Mouse (Mus musculus): ENCODE measurements at regions not wholly inside any gene's neighbourhood (a gene's known extent, or its start where the extent isn't known, plus 50 kb on each side); places are given as distances from the start of the nearest gene placed in this dataset.

DNA sequence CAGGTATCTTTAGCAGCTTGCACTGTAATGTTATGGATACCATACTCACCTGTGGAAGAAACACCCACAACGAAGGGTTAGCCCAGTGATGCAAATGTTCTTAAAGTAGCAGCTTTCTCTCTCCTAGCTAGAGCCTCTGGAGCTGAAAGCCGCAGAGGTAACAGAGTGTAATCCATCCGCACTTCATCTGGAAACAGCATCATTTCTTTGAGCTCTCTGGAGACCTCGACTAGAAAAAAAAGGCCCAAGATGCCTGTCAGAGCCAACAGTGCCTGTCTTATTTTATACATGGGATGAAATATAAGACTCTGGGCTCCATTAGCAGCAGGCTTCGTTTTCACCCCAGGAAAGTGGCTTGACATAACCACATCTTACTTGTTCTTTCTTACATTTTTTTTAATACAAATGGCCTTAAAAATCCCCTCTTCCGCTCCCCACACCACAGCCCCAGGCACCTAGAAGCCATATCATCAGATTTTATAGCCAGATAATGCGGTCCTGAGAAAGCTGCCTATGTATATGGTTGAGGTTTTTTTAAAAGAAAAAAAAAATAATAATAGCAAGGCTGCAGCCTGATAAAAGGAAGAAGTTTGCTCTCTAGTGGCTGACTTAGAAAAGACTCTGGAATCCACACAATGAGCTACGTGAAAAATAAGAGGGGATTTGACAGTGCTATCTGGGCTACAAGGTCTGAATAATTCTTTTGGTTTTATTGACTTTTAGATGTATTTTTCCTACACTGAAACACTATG, 179.3 kb upstream of the Akirin2 start:
- DNase-seq = no peak

DNA sequence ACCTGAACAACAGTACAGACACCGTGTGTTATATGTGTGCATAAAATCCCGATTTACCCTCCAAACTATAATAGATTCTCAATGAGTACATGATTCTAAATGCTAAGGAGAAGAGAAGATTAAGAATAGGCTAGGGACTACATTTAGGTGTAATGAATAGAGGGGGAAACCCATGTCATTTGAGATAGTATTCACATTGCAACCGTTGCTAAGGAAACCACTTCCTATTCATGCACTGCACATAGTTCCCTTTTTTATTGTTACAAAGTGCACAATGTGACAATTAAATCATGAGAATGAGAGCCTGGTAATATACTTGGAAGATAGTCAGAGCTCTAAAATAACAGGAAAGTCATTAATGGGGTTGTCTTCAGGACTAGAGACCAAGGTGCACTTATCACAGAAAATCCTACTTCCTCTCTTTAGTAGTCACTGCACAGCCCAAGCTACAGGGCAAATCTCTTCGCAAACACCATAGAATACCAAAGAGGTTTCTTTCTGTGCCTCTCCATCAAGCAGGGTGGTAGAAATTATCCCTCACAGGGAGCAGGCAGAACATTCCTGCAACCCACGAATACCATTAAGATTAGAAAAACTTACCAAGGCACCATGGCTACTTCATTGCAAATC, 164.3 kb upstream of the Akirin2 start:
- no peak for DNase-seq

DNA sequence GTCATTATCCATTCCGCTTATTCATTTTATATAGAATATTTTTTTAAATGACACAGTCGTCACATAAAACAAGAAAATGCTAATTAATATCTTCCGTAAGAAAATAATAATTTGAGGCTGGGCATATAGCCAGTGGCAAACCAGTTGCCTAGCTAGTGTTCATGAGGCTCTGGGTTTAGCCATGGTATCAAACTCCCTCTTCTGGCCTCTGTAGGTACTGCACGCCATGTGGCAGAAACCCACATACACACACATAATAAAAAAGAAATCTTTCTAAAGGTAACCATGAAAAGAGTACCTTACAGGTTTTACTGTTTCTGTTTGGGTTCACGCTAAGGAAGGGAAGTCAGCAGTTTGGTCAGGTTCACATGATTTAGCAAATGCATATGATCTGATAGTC, 159.2 kb upstream of the Akirin2 start:
- DNase-seq = peak; percentile 8

DNA sequence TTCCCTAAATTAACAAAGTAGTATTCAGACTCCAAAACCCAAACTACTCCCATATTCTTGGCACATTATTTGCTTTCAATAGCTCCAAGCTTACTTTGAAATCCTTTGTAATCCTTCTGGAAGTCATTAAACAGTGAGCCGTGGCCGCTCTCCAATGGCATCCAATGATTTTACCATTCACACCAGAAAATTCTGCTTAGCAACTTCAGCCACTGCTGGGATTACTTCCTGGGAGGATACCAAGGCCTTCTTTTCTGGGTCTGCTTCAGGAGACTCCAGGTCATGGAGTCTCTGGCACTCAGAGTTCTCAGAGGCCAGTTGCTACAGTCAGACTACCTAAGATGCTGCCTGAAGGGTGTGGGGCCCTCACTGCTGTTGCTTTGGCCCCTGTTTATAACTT, 147.7 kb upstream of the Akirin2 start:
- no peak for DNase-seq

DNA sequence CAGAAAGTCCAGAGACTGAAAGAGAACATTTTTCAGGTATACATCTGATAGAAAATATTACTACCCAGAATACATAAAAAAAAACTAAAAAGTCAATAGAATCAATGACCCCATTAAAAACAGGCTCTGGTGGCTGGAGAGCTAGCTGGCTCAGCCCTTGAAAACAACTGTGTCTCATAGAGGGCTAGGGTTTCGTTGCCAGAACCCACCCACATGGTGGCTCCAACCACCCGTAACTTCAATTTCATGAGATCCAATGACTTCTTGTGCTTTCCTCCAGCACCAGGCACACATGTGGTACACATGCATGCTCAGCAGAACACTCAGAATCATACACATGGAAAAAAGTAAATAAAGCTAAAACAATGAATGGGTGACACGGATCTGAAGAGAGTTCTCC, 143.6 kb upstream of the Akirin2 start:
- DNase-seq = no peak

DNA sequence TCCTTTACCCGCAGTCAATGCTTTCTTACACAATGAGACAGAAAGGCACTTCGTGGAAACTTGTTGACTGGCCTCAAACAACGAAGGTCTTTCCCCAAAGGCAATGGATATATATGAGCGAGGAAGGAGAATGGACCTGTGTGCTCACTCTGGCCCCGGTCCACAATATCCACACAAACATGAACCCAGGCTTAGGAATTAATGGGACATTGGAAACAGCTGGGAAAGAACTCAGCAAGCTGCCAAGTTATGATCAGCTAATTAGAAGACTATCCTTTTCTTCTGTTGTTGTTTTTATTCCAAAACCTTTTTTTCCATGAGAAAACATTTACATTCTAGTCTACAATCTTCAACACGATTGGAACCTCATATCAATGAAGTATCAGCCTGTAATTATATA, 129.8 kb upstream of the Akirin2 start:
- no peak for DNase-seq

DNA sequence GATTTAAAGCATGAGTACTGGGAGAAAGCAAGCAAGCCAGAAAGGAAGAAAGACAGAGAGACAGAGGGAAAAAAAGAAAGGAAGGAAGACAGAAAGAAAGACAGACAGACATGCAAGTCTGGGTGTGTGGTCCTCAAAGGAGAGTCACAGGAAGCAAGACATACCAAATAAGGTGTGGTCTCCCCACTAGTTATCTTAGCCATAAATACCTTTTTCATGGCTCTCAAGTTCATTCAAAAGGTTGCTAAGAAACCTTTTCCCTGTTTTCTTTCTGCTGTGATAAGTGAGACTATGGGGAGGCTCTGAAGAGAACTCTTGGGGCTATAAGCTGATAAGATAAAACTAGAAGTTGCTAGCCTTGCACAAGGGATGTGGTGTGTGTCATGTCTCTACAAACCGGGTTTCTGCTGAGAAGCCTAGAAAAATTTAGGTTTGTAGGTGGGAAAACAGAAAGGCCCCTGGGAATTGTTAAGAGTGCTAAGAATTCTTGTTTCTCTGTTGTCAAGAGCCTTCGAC, 126.5 kb upstream of the Akirin2 start:
- no peak for DNase-seq

DNA sequence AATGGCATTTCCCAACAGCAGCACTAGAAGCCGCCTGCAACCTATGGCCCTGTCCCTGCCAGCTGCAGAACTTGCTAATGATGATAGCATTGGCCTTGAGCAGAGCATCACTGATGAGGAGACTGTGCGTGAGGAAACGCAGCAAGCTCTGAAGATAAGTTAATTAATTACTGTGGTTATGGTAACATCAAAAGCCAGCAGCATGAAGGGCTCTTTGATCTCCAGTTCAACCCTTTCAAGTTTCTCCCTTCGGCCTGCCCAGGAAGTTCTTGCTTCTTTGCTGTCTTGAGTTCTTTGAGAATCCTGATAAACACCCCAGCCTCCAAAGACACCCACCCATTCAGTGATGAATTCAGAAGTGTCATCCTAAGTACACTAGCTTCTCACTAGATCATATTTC, 121.7 kb upstream of the Akirin2 start:
- no peak for DNase-seq

DNA sequence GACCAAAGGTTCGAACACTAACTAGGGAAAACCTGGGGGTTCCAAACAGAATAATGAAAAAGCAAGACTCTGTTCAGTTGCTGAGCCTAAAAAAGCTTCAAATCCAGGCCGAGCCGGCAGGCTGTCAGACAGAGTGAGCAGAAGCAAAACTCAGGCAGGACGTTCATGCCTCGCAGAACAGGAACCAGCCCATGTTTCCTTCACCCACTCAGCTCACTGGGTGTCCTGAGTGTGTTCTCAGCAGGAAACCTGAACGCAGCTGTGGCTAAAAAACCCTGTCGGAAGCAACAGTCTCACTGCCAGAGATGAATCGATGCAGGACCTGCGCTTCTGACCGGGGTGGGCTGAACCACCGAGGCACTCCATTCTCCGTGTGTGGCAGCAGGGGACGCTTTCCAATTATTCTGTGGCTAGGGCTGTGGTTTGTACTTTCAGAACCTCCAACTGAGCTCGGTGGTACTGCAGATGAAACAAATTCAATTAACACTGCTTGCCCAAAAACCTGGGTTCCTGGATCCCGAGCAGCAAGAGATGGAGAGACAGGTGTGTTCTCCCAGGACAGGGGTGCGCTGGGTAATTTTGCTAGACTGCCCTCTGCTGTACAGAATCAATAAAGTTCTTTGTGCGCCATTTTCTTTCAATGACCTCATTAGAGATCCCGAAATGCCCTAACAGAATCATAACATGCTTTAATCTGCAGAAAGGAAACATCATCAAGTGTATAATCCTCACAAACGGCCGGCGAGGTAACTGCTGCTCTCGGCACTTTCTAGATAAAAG, 121.1 kb upstream of the Akirin2 start:
- no peak for DNase-seq

DNA sequence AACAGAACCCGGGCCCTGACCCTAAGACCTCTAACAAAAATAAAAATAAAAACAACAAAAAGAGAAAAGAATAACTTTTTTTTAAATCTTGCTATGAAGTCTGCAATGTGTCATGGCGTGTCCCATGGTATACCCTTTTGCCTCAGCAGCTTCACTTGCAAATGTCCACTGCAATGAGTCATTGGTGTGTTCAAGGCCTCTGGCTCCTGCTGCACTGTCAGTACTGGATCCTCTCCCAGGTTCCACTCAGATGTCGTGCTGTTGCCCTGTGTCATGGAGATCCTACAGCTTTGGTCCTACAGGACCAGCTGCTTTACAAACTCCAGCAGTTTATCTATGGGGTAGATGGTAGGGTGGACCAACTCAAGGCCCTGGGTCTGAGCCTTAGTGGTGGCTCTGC, 113.4 kb upstream of the Akirin2 start:
- no peak for DNase-seq

DNA sequence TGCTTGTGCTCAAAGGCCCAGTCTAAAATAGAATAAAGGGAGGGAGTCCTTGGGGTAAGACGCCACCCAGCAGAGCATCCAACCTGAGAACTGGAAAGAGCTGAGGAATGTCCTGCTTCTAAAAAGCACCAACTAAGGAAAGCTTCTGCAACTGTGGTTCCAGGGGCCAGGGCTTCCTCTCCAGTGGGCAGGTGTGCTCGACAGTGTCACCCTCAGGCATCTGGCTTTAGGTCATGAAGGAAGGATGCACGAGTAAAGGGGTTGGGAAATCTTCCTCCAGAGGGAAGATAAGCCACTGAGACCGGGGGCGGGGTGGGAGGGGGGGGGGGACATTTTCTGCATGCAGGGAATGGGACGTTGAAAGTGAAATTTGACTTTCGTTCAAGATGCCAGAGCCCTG, 101.2 kb upstream of the Akirin2 start:
- no peak for DNase-seq

DNA sequence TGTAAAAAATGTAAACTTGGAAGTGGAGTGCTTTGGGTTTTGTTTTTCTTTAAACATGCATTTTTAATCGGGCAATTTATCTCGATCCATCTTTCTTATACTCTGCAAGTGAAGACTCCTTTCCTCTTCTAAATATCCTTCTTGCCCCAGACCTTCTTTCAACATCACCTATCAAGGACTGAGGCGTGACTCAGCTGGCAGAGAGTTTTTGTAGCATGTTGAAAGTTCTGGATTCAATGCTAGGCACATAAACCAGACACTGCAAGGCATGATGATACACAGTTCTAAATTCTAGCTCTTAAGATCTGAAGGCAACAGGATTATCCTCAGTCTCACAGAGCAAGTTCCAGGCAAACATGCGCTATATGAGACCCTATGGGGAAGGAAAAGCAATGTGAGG, 88.1 kb upstream of the Akirin2 start:
- no peak for DNase-seq

DNA sequence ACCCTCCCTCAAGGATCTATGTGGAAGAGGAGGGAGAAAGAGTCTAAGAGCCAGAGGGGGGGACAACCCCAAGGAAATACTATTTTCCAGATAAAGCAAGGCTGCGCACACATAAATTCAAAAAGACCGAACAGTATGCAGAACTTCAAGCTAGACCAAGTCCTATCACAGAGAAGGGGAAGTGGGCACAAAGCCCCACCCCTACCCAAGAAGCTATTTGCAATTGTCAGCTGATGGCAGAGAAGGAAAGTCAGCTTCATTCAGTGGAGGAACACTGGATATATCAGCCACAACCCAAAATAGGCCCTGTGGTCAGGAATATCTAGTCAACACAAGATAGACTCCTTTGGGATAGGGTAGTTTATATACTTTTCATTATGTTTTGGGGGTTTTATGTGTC, 84.9 kb upstream of the Akirin2 start:
- no peak for DNase-seq

DNA sequence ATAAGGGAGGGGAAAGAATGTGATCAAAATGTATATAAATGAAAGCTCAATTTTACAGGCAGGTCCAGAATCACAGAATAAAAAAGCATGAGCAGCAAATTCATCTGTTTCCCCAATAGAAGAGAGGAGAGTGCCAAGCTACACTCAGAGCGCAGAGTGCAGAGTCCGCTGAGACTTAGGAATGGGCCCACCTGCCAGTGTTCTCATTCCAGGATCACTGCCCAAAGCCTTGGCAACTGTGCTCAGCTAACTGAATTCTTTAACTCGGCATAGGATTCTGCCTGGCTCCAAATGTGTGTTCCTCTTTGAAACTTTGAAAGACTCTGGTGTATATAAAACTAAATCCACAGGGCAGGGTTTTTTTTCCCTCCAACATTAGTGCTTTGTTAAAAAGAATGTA, 84.4 kb upstream of the Akirin2 start:
- DNase-seq = no peak

DNA sequence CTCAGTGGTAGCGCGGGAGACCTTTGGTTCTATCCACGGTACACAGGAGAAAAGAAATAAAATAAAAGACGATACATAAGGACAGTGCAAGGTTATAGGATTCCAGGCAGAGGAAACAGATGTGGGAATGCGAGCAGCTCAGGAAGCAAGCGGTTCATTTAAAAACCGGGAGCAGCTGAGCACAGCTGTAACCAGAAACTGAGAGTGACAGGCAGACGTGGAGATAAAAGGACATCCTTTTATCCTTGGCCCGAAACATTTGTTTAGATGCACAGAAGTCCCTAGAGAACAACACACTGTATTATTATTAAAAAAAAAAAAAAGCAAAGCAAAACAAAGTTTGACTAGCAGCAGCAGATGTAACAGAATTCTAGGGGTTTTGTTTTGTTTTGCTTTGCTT, 82.6 kb upstream of the Akirin2 start:
- no peak for DNase-seq

DNA sequence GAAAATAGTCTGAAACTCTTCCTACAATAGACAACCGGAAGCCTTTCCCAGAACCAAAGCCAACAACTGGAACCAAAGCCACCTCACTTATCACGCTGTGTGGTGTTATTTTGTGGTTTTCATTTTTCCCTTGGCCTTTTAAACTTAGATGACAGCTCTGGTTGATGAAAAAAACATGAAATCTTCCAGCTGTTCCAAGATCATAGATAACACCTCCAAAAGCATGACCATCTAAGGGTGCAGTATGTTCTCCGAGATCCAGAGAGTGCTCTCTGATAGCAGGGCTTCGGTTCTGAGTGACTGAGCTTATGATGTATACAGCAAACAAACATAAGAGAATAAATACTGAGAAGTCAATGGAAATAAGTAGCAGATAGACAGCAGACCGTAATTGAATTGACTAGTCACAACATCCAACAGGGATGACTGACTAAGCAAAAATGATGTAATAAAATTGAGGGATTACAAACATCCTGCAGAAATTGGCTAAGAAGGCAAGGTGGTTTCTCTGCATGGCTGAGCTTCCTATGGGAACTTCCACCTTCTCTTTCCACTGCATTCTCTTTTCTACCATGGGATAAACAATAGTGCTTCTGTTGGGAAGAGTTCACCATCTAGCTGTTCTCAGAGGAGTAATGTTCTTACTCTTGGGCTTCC, 74.8 kb upstream of the Akirin2 start:
- no peak for DNase-seq

DNA sequence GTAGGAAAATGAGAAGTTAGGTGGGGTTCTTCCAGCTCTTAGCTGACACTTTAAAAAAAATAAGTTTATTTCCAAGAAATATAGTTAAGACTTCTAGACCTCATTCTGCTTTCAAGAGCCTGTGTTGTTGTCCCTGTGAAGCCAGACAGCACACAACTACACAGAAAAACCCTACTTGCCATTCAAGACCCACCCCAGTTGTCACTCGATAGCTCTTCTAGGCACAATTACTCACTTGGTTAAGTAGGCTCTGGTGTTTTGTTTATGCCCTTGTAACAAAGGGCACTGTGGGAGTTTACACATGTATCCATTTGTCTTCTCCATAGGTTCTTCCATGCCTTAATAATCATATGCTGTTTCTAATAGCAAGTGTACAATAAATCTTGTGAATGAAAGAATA, 66.5 kb upstream of the Akirin2 start:
- DNase-seq = no peak

DNA sequence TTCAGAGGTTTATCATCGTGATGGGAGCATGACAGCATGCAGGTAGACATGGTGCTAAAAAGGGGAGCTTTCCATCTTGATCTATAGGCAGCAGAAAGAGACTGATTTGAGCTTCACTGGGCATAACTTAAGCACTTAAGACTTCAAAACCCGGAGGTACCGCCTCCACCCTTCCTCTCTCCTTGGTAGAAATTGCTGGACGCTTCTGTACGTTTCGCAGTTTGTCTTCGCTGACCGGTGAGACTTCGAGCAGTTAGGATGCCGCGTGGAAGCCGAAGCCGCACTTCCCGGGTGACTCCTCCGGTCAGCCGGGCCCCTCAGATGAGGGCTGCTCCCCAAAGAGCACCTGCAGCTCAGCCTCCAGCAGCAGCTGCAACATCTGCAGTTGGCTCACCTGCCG, 65.2 kb upstream of the Akirin2 start:
- no peak for DNase-seq

DNA sequence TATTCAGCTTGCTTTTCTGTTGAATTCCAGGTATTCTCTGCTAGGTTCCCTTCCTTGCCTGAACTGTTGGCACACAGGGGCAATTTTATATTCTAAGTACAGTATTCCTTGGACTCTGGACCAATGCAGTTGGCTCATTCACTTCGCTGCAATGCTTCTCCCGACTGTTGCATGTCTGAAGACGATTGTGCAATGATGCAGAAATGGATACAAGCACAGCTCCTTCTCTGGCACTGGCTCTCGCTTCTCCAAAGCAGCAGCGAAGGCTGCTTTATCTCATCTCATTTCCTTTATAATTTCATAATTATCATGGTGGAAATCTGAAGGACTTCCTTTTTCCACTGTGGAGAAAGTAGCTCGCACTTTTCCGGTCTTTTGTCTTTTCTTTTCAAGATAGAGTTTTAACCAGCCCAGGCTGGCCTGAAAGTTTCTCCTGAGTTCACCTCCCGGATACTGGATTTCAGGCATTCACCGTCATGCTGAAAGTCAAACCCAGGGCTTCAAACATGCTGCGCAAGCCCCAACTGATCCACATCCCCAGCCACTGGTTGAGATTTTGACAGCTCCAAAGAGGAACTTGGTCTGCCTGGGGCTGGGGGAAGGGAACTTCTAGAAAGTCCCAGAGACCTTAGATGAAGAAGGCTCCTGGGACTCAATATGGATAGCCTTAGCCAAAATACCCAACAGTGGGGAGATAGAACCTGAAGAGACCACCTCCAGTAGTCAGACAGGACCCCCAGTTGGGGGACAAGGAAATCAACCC, 55.6 kb upstream of the Akirin2 start:
- DNase-seq = no peak

DNA sequence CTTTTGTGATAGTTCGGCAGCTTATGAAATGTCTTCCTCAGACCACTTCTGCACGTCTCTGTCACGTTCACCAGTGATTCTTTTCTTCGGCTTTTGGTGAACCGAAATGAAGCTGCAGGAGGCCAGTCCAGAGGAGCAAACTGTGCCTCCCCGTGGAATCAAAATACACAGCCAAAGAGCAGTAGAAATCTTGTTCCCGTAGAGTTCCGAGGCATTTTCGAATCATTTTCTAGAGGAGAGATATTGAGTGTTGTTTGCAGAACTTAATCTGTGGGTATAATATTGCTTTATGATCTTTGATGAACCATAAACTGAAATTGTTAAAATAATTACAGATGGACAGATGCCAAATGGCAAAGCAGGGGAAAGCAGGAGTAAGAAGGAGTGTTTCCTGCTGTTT, 52.4 kb upstream of the Akirin2 start:
- no peak for DNase-seq

DNA sequence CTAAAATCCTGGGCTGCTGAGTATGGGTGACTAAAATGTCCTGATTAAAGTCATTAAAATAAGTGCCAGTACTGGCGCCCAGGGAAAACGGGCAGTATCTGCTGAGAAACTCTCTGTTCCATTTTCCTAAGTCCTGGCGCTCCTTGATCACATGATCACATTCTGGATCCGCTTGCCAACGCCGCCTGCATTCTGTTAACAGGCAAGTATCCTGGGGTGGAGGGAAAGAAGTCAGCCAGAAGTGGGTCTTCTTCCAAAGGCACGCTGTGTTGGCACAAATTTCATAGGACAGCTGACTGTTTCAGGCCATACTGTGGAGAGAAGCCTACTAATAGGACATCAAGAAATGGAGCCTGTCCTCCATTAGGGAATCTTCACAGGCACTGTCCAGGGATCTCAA, 52.0 kb upstream of the Akirin2 start:
- no peak for DNase-seq

DNA sequence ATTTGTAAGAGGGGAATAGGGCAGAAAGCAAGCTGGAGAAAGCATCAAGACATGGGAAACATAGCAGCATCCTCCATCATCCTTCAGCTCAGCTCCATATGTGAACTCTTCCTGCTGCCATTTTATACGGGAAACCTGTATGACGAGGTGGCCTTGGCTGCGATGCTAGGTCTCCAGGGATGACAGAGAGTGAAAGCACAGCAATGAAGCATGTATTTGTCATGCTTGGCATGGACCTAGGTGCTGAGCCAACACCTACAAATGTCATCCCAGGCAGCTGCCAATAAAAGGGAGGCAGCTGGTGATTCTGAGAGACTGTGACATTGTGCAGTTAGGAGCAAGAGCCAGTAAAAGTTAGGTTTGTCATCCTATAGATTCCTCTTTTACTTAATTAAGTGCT, 51.0 kb upstream of the Akirin2 start:
- DNase-seq = no peak

Data from liver (tissue).